Mouse (Mus musculus): ENCODE results near the gene Myh9.

Myh9 gene

DNA sequence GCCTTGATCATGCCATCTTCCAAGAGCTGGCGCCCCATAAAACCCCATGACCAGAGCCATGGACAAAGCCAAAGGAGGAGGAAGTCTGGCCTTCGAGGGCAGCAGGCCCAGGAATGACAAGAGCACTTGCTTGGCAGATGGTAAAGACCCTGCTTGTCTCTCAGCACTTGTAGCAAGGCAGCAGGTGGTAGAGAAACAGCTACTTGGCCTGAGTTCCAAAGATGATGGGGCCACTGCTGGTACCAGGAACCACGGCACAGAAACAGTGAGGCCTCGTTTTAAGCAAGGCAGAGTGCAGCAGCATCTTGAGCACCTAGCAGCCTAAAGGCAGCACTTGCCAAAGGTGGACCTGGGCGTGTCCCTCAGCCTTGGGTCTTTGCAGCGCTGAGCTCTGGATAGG, 53.6 kb downstream of the Myh9 start:
- DNase-seq (ENCODE audit: low spot score in 2 of 2): no peak

GRCm38 (mm10) chr15:77785807-77786206, 56.2 kb downstream of the Myh9 start:
- DNase-seq (ENCODE audit: low spot score in 2 of 2): no peak

DNA sequence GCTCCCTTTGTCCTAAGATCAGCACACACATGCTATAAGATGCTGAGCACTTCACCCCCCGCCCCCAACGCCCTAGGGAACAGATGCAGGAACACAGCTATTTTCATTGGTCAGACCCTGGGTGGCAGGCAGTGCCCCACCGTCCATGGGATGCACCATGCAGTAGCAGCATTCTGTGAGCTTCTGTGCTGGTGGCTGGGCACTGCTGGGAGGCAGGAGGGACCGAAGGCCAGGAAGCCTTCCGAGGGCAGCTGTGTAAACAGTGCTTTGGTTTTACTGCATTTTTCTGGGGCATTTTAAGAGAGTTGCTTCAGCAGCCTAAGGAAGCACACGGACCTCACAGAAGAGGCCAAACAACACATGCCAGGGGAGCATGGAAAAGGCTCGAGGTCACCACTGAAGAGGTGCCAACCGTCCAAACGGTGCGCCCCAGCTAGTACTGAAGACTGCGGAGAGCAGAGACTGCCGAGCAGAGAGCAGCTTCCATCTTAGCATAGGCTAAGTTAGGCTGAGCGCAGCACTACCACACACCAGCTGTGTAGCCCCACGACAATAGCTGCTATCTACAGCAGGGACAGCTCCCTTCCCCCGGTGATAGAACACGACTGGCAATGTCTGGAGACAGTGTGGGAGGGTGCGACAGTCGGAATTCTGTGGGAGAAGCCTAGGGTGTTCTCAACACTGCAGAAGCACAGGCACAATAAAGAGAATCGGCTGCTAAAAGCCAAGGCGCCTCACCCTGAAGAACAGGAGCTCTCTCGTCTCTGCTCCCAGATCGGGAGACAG, 57.7 kb downstream of the Myh9 start:
- DNase-seq (ENCODE audit: low spot score in 2 of 2): no peak

- peak; percentile 37 to 49 for DNase-seq (ENCODE audit: low spot score in 2 of 2)
Measured at GRCm38 (mm10) chr15:77782449-77783014, 59.4 kb downstream of the Myh9 start.

- DNase-seq (ENCODE audit: low spot score in 2 of 2): peak; percentile 70 to 82
Measured at GRCm38 (mm10) chr15:77775186-77775963, 66.6 kb downstream of the Myh9 start.

GRCm38 (mm10) chr15:77774303-77774702, 67.7 kb downstream of the Myh9 start:
- no peak for DNase-seq (ENCODE audit: low spot score in 2 of 2)

DNA sequence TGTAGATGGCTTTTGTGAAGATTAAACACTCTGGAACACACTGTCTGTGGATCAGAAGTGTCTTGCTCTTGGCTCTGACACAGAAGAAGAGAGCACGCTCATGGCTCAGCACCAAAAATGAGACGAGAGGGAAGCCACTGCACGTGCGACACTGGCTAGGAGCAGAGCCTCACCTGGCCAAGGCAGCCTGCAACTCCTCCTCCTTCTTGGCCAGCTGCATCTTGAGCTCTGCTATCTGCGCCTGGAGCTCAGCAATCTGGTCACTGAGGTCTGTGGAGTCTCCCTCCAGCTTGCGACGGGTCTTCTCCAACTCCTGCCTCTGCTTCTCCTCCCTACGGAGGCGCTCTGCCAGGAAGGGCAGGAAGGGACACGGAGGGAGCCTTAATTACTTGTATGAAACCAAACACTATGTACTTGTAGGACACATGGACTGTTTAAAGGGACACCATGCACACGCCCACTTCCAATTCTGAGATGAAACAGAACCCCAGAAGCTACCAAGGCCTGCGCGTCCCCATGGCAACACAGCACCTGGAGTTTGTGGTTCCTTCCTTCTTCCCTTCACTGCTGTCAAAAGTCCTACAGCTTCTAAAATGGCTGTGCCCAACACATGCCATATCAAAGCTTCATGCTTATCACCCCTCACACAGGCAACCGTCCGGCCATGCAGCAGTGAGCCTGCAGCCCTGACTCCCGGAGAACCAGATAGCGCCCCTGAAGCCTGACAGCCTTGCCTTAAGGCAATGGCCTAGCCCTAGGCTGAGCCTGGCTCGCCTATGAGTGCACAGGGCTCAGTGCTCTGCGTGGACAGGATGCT, 68.7 kb downstream of the Myh9 start:
- no peak for DNase-seq (ENCODE audit: low spot score in 2 of 2)

- no peak for DNase-seq (ENCODE audit: low spot score in 2 of 2)
Measured at GRCm38 (mm10) chr15:77770942-77771341, 71.0 kb downstream of the Myh9 start.

DNA sequence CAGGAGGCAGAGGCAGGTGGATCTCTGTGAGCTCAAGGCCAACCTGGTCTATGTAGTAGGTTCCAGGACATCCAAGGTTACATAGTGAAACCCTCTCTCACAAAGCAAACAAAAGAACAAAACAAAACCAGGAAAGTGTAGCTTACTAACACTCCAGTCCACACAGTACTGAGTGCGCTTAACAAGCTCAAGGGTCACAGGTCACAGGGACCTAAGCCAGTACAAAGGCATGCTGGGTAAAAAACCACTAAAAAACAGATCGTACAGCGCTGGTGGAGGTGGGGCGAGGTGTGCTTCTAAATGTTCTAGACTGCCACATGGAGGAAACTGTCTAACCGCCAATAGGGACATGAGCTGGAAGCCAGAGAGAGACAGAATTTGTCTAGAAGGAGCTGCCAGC, 71.6 kb downstream of the Myh9 start:
- no peak for DNase-seq (ENCODE audit: low spot score in 2 of 2)

- DNase-seq (ENCODE audit: low spot score in 2 of 2): no peak
Measured at GRCm38 (mm10) chr15:77766981-77767380, 75.0 kb downstream of the Myh9 start.

DNA sequence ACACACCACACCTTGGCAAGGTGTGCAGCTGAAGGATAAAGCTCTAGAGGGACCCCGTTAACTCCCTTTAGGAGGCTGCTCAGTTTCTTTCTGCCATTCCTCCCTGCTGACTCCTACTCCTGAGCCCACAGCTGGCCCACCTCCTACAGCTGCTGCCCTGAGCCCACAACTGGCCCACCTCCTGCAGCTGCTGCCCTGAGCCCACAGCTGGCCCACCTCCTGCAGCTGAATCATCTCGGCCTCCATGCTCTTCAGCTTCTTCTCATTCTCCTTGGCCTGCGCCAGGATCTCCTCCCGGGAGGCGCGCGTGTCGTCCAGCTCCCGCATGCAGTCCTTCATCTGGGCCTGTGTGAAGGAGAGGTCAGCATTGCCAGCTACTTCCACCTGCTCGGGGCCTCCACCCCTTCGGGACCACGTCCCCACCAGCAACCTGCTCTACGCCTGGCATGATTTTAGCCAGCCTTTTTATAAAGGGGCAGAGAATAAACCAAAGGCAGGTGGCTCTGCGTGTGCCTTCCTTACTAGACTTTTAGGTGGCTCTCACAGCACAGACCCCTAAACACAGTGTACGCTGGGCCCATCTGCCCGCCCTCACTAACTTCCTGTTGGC, 76.4 kb downstream of the Myh9 start:
- DNase-seq (ENCODE audit: low spot score in 2 of 2): no peak

GRCm38 (mm10) chr15:77764391-77765006, 77.5 kb downstream of the Myh9 start:
- DNase-seq (ENCODE audit: low spot score in 2 of 2): no peak

DNA sequence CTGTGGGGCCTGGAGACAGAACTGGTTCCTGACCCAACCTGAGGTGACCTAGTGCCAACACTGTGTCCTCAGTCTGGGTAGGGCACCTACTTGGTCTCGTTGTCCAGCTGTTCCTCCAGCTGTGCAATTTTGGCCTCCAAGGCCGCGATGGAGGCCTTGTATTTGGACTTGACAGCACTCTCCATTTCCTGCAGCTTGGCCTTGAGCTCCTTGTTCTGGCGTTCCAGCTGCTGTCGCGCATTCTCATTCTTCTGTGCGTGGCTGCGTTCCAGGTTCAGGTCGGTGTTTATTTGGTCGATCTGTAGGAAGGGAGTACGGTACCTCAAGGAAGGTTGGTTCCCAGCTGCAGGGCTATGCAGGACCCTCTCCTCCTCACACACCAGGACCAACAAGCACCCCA, 78.3 kb downstream of the Myh9 start:
- DNase-seq (ENCODE audit: low spot score in 2 of 2): no peak

GRCm38 (mm10) chr15:77763050-77763449, 78.9 kb downstream of the Myh9 start:
- no peak for DNase-seq (ENCODE audit: low spot score in 2 of 2)

DNA sequence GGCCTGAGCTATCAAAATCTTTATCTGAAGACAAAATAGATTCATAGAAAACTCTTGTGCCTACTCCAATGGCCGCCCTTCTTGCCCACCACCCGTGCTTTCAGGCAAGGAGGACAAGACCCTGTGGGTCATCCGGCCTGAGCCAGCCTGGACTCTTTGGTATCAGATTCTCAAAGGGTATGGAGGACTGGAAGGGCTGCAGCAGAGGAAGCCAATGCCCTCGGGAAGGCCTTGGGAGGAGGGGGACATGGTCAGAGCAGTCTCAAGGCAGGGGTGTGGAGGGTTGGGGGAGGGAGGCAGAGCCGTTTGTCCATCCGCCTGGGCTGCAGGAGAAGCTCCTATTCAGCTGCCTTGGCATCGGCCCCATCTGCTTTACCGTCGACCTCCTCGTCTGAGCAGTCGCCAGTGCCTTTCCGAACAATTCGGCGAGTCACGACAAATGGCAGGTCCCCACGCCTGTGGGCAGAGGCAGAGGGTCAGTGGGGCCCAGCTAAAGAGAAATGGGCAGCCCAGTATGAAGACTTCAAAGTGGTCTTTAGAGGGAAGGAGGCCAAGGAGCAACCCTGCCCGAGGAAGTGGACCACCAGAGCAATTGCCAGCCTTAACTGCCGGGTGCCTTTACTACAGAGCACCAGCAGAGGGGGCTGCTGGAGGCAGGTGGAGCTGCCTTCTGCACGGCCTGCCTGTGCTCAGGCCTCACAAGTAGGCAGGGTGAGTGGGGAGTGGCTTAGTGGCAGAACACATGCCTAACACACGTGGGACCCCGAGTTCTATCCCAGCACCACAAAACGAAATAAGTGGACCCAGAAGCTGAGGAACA, 80.2 kb downstream of the Myh9 start:
- peak; percentile 32 to 53 for DNase-seq (ENCODE audit: low spot score in 2 of 2)

GRCm38 (mm10) chr15:77761083-77761482, 80.9 kb downstream of the Myh9 start:
- no peak for DNase-seq (ENCODE audit: low spot score in 2 of 2)

DNA sequence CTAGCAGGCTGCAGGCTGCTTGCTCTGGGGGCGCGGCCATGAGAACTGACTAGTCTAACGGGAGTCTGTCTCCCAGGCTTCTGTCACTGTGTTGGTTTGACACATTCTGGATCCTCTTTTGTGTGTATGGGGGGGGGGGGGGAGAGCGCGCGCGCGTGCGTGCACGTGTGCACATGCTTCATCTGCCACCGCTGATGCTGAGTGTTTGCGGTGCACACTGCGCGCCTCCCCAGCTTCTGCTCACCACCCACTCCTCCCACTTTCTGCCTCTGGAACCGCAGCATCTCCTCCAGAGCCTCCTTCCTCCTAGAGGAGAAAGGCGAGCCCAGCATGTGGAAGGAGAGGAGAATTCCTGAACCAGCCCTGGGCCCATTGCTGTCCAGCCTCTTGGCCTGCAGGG, 81.9 kb downstream of the Myh9 start:
- DNase-seq (ENCODE audit: low spot score in 2 of 2): no peak

DNA sequence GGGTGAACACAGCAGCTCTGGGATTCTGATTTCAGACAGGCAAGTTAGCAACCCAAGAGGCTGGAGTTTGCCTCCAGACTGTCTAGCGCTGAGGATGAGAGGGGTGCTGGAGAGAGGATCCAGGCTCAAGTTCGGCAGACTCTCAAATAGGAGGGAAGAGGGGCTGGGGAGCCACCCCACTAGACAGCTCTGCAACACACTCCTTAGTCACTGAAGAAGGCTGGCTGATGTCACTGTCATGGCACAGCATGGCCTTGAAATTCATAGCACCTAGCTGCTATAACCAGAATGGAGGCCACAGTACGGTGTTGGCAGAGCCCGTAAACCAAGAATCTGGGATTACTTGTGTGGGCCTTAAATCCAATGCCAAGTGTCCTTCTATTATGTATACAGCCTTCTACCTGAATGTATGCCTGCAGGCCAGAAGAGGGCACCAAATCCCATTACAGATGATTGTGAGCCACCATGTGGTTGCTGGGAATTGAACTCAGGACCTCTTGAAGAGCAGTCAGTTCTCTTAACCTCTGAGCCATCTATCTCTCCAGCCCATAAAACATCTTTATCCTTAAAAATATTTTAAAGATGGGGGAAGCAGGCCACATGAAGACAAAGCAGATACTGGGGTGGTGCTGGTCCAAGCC, 84.3 kb downstream of the Myh9 start:
- no peak for DNase-seq (ENCODE audit: low spot score in 2 of 2)

DNA sequence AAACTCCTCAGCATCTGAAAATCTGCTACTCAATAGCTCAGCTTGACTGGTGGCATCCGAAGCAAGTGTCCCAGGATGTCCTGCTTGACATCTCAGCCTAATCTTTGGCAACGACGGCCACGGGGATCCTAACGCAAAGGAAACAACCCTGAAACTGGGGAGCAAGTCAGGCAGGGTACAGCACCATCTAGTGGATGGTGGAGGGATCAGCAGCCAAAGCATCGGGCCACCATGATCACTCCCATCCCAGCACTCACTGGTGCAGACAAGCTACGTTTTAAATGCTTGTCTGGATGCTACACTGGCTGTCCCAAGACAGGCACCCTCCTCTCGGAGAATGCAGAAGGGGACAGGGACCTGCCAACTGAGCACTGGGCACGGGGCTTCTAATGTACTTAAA, 85.1 kb downstream of the Myh9 start, which contains the start of gene Apol8:
Gene Apol8 (minus strand): TSS at position 156 of the 400 bp plus-strand sequence.
- DNase-seq (ENCODE audit: low spot score in 2 of 2): peak; percentile 45 to 62

- DNase-seq (ENCODE audit: low spot score in 2 of 2): no peak
Measured at GRCm38 (mm10) chr15:77756081-77756480, 85.9 kb downstream of the Myh9 start.

Measured in natural killer cell, adult 2 months (primary cell).